ENCODE assay signal across 7 mouse cellular contexts in the genomic region with DNA sequence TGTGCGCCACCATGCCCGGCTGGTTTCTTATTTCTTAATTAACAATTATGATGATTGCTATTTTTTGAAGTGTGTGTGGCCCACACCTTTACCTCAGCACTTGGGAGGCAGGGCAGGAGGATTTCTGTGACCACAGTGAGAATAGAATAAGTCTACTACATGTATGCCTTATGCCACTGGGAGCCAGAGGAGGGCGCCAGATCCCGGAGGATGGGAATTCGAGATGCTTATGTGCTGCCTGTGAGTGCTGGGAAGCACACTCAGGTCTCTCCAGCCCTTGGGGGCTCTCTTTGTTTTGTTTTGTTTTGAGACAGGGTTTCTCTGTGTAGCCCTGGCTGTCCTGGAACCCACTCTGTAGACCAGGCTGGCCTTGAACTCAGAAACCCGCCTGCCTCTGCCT. TPM values are rescaled to one million over a fixed set of nuclear protein-coding genes. Genes with fewer than 3 reads are reported as not detected.
DNase-seq lines count a peak whose midpoint lies in the region; ATAC-seq and TF ChIP-seq lines count a peak whose summit lies in the region.

No protein-coding gene starts in this region.

- no peak overlapping the region for H3K9ac ChIP-seq in intestine, embryonic 14.5 days (ENCODE audit: low read length)
- H3K9ac ChIP-seq in intestine, embryonic 16.5 days (ENCODE audit: low read depth, low read length) = no peak overlapping the region
- H3K9ac ChIP-seq in MEL (ENCODE audit: control insufficient read depth, low read depth, low read length, poor library complexity, severe bottlenecking) = no peak overlapping the region

- H3K79me2 ChIP-seq in MEL (ENCODE audit: control insufficient read depth, insufficient read depth, low read length, poor library complexity) = peaks cover 48% of the 10 kb centered on the region

- no peak for TF ChIP-seq RAD21 in MEL (IDR thresholded peaks at IDR 0.05; ENCODE audit: low read depth, low read length)

- peak; percentile 75 for DNase-seq in intestine, embryonic 14.5 days (ENCODE audit: low spot score)
- DNase-seq in A20 (ENCODE audit: low read depth, low spot score) = peak; percentile 44
- DNase-seq in MEL (ENCODE audit: low read depth, low spot score) = peak; percentile 79
- peak; percentile 46 for DNase-seq in forelimb bud, embryonic 11.5 days (ENCODE audit: low read depth, low spot score)
- peak; percentile 48 for DNase-seq in thymus, postnatal 0 days (ENCODE audit: low spot score)

- no peak for TF ChIP-seq EP300 in MEL (IDR thresholded peaks at IDR 0.05; ENCODE audit: low read depth in 1 of 2, low read length in 2 of 2)

- peaks cover 15% of the 10 kb centered on the region for H3K4me1 ChIP-seq in intestine, embryonic 14.5 days (replicated peaks; ENCODE audit: control insufficient read depth, insufficient read depth, low read length)
- H3K4me1 ChIP-seq in intestine, embryonic 16.5 days (ENCODE audit: control insufficient read depth, insufficient read depth, low read length) = peaks cover 16% of the 10 kb centered on the region
- peaks cover 0 to 19% of the 10 kb centered on the region in 2 experiments; a peak in 3 of 4 replicates for H3K4me1 ChIP-seq in MEL (ENCODE audit: control insufficient read depth in 1 of 2, insufficient read depth in 2 of 2, low read length in 2 of 2)

- H3K9me3 ChIP-seq in intestine, embryonic 14.5 days (ENCODE audit: control insufficient read depth, low read length) = no peaks in the 10 kb centered on the region
- no peaks in the 10 kb centered on the region for H3K9me3 ChIP-seq in intestine, embryonic 16.5 days (ENCODE audit: control insufficient read depth, low read length)
- no peaks in the 10 kb centered on the region for H3K9me3 ChIP-seq in MEL (replicated peaks; ENCODE audit: insufficient read depth, low read length)

- no peak for TF ChIP-seq POLR2A in MEL (IDR thresholded peaks at IDR 0.05; ENCODE audit: control insufficient read depth in 1 of 2, insufficient read depth in 1 of 2, low read depth in 1 of 2, low read length in 2 of 2, poor library complexity in 1 of 2)

- no peak overlapping the region for H3K4me2 ChIP-seq in intestine, embryonic 14.5 days (ENCODE audit: low read length)
- no peak overlapping the region for H3K4me2 ChIP-seq in intestine, embryonic 16.5 days (ENCODE audit: low read depth, low read length)

- ATAC-seq in intestine, embryonic 14.5 days (replicated peaks; ENCODE audit: low FRiP score, low TSS enrichment, low read depth) = no peak
- no peak for ATAC-seq in intestine, embryonic 16.5 days
- no peak for ATAC-seq in erythroid progenitor cell, adult 5-6 weeks (replicated peaks; ENCODE audit: low FRiP score, poor library complexity, severe bottlenecking)

- TF ChIP-seq CTCF in MEL (IDR thresholded peaks at IDR 0.05 in 2 of 3, conservative IDR thresholded peaks at IDR 0.05 in 1 of 3; ENCODE audit: control insufficient read depth in 1 of 3, insufficient read depth in 1 of 3, low read depth in 2 of 3, low read length in 3 of 3, poor library complexity in 1 of 3, severe bottlenecking in 1 of 3) = peak; percentile 52 to 69 (median 64)

- H3K27me3 ChIP-seq in intestine, embryonic 14.5 days (replicated peaks; ENCODE audit: control insufficient read depth, insufficient read depth, low read length) = no peaks in the 10 kb centered on the region
- H3K27me3 ChIP-seq in intestine, embryonic 16.5 days (replicated peaks; ENCODE audit: control insufficient read depth, insufficient read depth, low read length) = no peaks in the 10 kb centered on the region
- no peaks in the 10 kb centered on the region for H3K27me3 ChIP-seq in MEL (ENCODE audit: control insufficient read depth in 1 of 2, insufficient read depth in 2 of 2, low read length in 2 of 2)

- H3K4me3 ChIP-seq in intestine, embryonic 14.5 days (ENCODE audit: low read depth, low read length) = no peak overlapping the region
- no peak overlapping the region for H3K4me3 ChIP-seq in intestine, embryonic 16.5 days (ENCODE audit: low read length)
- no peak overlapping the region for H3K4me3 ChIP-seq in MEL (ENCODE audit: control insufficient read depth in 1 of 2, insufficient read depth in 1 of 2, low read depth in 2 of 2, low read length in 2 of 2)

- H3K27ac ChIP-seq in intestine, embryonic 14.5 days (ENCODE audit: low read depth) = no peak overlapping the region
- no peak overlapping the region for H3K27ac ChIP-seq in intestine, embryonic 16.5 days (ENCODE audit: low read length)
- no peak overlapping the region for H3K27ac ChIP-seq in MEL (ENCODE audit: control insufficient read depth, low read depth, low read length)

- WGBS in intestine, embryonic 14.5 days = 78% methylated on average over 6 of the region's 6 CpGs
- WGBS in intestine, embryonic 16.5 days = 84% methylated on average over 6 of the region's 6 CpGs

- H3K36me3 ChIP-seq in intestine, embryonic 14.5 days (ENCODE audit: control insufficient read depth, insufficient read depth, low read length) = peaks cover 59% of the 10 kb centered on the region
- H3K36me3 ChIP-seq in intestine, embryonic 16.5 days (ENCODE audit: control insufficient read depth, insufficient read depth, low read length) = peaks cover 28% of the 10 kb centered on the region
- peaks cover 17 to 18% of the 10 kb centered on the region in 2 experiments for H3K36me3 ChIP-seq in MEL (ENCODE audit: control insufficient read depth in 1 of 2, insufficient read depth in 2 of 2, low read length in 2 of 2)

TF ChIP-seq in MEL, 35 proteins besides CTCF, POLR2A, EP300 and RAD21 (continues in another document):
- TF ChIP-seq JUND (IDR thresholded peaks at IDR 0.05; ENCODE audit: low read depth, low read length) (no peak), GATA1 (IDR thresholded peaks at IDR 0.05; ENCODE audit: low read depth, low read length) (no peak), ZNF384 (IDR thresholded peaks at IDR 0.05; ENCODE audit: low read depth, low read length) (no peak), CHD2 (IDR thresholded peaks at IDR 0.05; ENCODE audit: low read length) (no peak), MAFK (IDR thresholded peaks at IDR 0.05; ENCODE audit: borderline replicate concordance, low read depth, low read length) (no peak)

RNA-seq across cellular contexts. Expression of gene Rpl22, which starts 3.1 kb away (rescaled TPM):
- polyA plus RNA-seq in intestine, embryonic 14.5 days (2014; fragmentation: Nextera tagmentation; extraction: Ambion mirVana) = 473 and 504 TPM in 2 replicates
- 281 and 323 TPM in 2 replicates for polyA plus RNA-seq in intestine, embryonic 16.5 days (2015; fragmentation: Nextera tagmentation; extraction: Ambion mirVana)
- 1,745 and 1,792 TPM in 2 replicates for total RNA-seq in MEL (2012; rRNA removed)
- 1,000 to 10,000 TPM in 1 of 2 experiments, not detected in 1; 1,885 TPM for polyA plus RNA-seq in MEL (2012; ENCODE audit: insufficient read depth in 1 of 2, insufficient read length in 2 of 2, low read depth in 1 of 2, low replicate concordance in 2 of 2, missing spikeins in 1 of 2)
- 557 and 592 TPM in 2 replicates for polyA plus RNA-seq in thymus, postnatal 0 days (2015; fragmentation: Nextera tagmentation; extraction: Ambion mirVana)
- 429 and 481 TPM in 2 replicates for total RNA-seq in erythroid progenitor cell, adult 5-6 weeks (2015; ENCODE audit: low replicate concordance)
- total RNA-seq in erythroid progenitor cell, adult 5-6 weeks (2017; ENCODE audit: low replicate concordance) = 506 and 514 TPM in 2 replicates

RNA-seq across cellular contexts. Expression of gene Chd5, which starts 9.8 kb away (rescaled TPM):
- 1.1 and 1.7 TPM in 2 replicates for polyA plus RNA-seq in intestine, embryonic 14.5 days (2014; fragmentation: Nextera tagmentation; extraction: Ambion mirVana)
- 1.5 and 1.9 TPM in 2 replicates for polyA plus RNA-seq in intestine, embryonic 16.5 days (2015; fragmentation: Nextera tagmentation; extraction: Ambion mirVana)
- total RNA-seq in MEL (2012; rRNA removed) = 0.15 and 0.39 TPM in 2 replicates
- polyA plus RNA-seq in MEL (2012; ENCODE audit: insufficient read depth in 1 of 2, insufficient read length in 2 of 2, low read depth in 1 of 2, low replicate concordance in 2 of 2, missing spikeins in 1 of 2) = under 1 TPM in 1 of 2 experiments, not detected in 1; 0.91 TPM
- polyA plus RNA-seq in thymus, postnatal 0 days (2015; fragmentation: Nextera tagmentation; extraction: Ambion mirVana) = 0.03 and 0.07 TPM in 2 replicates
- not detected in 2 replicates for total RNA-seq in erythroid progenitor cell, adult 5-6 weeks (2015; ENCODE audit: low replicate concordance)
- not detected in 2 replicates for total RNA-seq in erythroid progenitor cell, adult 5-6 weeks (2017; ENCODE audit: low replicate concordance)

RNA-seq across cellular contexts. Expression of gene Rnf207, which starts 9.9 kb away (rescaled TPM):
- polyA plus RNA-seq in intestine, embryonic 14.5 days (2014; fragmentation: Nextera tagmentation; extraction: Ambion mirVana) = 1.7 and 1.8 TPM in 2 replicates
- polyA plus RNA-seq in intestine, embryonic 16.5 days (2015; fragmentation: Nextera tagmentation; extraction: Ambion mirVana) = 1.5 and 1.8 TPM in 2 replicates
- not detected in 2 replicates for total RNA-seq in MEL (2012; rRNA removed)
- under 1 TPM in 1 of 2 experiments, not detected in 1; 0.36 TPM for polyA plus RNA-seq in MEL (2012; ENCODE audit: insufficient read depth in 1 of 2, insufficient read length in 2 of 2, low read depth in 1 of 2, low replicate concordance in 2 of 2, missing spikeins in 1 of 2)
- 0.09 TPM in 1 of 2 replicates, not detected in the other for polyA plus RNA-seq in thymus, postnatal 0 days (2015; fragmentation: Nextera tagmentation; extraction: Ambion mirVana)
- not detected in 2 replicates for total RNA-seq in erythroid progenitor cell, adult 5-6 weeks (2015; ENCODE audit: low replicate concordance)
- not detected in 2 replicates for total RNA-seq in erythroid progenitor cell, adult 5-6 weeks (2017; ENCODE audit: low replicate concordance)

RNA-seq across cellular contexts. Expression of gene Icmt, which starts 31.7 kb away (rescaled TPM):
- polyA plus RNA-seq in intestine, embryonic 14.5 days (2014; fragmentation: Nextera tagmentation; extraction: Ambion mirVana) = 22.0 and 25.8 TPM in 2 replicates
- 13.7 and 15.4 TPM in 2 replicates for polyA plus RNA-seq in intestine, embryonic 16.5 days (2015; fragmentation: Nextera tagmentation; extraction: Ambion mirVana)
- total RNA-seq in MEL (2012; rRNA removed) = 30.3 and 30.4 TPM in 2 replicates
- 10 to 100 TPM in 1 of 2 experiments, not detected in 1; 50.8 TPM for polyA plus RNA-seq in MEL (2012; ENCODE audit: insufficient read depth in 1 of 2, insufficient read length in 2 of 2, low read depth in 1 of 2, low replicate concordance in 2 of 2, missing spikeins in 1 of 2)
- 19.2 and 19.7 TPM in 2 replicates for polyA plus RNA-seq in thymus, postnatal 0 days (2015; fragmentation: Nextera tagmentation; extraction: Ambion mirVana)
- total RNA-seq in erythroid progenitor cell, adult 5-6 weeks (2015; ENCODE audit: low replicate concordance) = 8.0 and 24.5 TPM in 2 replicates
- 14.2 TPM in 2 replicates for total RNA-seq in erythroid progenitor cell, adult 5-6 weeks (2017; ENCODE audit: low replicate concordance)

RNA-seq across cellular contexts. Expression of gene Hes3, which starts 37.2 kb away (rescaled TPM):
- polyA plus RNA-seq in intestine, embryonic 14.5 days (2014; fragmentation: Nextera tagmentation; extraction: Ambion mirVana) = not detected in 2 replicates
- polyA plus RNA-seq in intestine, embryonic 16.5 days (2015; fragmentation: Nextera tagmentation; extraction: Ambion mirVana) = not detected in 2 replicates
- not detected in 2 replicates for total RNA-seq in MEL (2012; rRNA removed)
- polyA plus RNA-seq in MEL (2012; ENCODE audit: insufficient read depth in 1 of 2, insufficient read length in 2 of 2, low read depth in 1 of 2, low replicate concordance in 2 of 2, missing spikeins in 1 of 2) = under 1 TPM in 1 of 2 experiments, not detected in 1; 0.04 TPM
- 0.07 TPM in 1 of 2 replicates, not detected in the other for polyA plus RNA-seq in thymus, postnatal 0 days (2015; fragmentation: Nextera tagmentation; extraction: Ambion mirVana)
- total RNA-seq in erythroid progenitor cell, adult 5-6 weeks (2015; ENCODE audit: low replicate concordance) = not detected in 2 replicates
- not detected in 2 replicates for total RNA-seq in erythroid progenitor cell, adult 5-6 weeks (2017; ENCODE audit: low replicate concordance)
